Mouse (Mus musculus) erythroblast, embryonic 14.5 days (primary cell): ENCODE results near the gene Usp32. TPM values are rescaled to one million over a fixed set of nuclear protein-coding genes. Genes with fewer than 3 reads are reported as not detected.

Source experiments
- H3K27me3 ChIP-seq: 2 replicates; pipeline ENCODE4 v1.6.1; 2012; ENCODE audit warnings: inconsistent platforms; ENCODE audit not compliant: control insufficient read depth
- H3K36me3 ChIP-seq: 2 replicates; pipeline ENCODE4 v1.6.1; 2012; ENCODE audit warnings: mild to moderate bottlenecking, inconsistent platforms; ENCODE audit not compliant: control insufficient read depth
- H3K4me1 ChIP-seq: 2 replicates; pipeline ENCODE4 v1.6.1; 2012; ENCODE audit warnings: inconsistent platforms; ENCODE audit not compliant: control insufficient read depth
- H3K4me3 ChIP-seq: replicated peaks from 2 replicates; pipeline ENCODE3; 2012; ENCODE audit warnings: moderate library complexity, mild to moderate bottlenecking, inconsistent platforms
- H3K9me3 ChIP-seq: 2 replicates; pipeline ENCODE4 v1.6.1; 2012; ENCODE audit warnings: low read length, inconsistent platforms, mixed read lengths; ENCODE audit not compliant: control insufficient read depth
- GATA1 ChIP-seq: IDR thresholded peaks from 2 replicates; pipeline ENCODE4 v1.6.1; 2012; ENCODE audit warnings: low read length, inconsistent platforms, mixed read lengths
- TAL1 ChIP-seq: IDR thresholded peaks from 3 replicates; pipeline ENCODE4 v1.6.1; 2012; ENCODE audit warnings: low read length, inconsistent platforms, mixed read lengths
- polyA plus RNA-seq: library from polyadenylated mRNA; stranded (reverse); fragments of >175 nt; gene quantifications from 2 replicates; pipeline ENCODE4 v1.2.3, GENCODE M21; 2012

Usp32 gene
- polyA plus RNA-seq, 1 experiment = 5.8 TPM

DNA sequence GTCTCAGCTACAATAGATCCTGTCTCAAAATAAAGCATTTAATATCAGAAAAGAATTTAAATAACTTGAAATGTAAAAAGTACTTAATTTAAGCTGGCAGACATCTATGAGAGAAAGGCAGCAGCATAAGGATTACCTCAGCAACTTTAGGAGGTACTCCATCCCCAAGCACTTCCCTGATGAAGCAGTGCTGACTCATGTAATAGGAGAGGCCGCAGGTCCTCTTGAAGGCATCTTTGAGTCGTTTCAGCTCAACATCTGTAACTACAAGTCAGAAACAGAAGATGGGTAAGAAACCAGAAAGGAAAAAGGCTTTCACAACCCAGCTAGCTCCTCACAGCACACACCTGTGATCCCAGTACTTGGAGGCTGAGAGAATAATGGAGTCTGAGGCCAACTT, 36.2 kb downstream of the Usp32 start:
- no peak for TF ChIP-seq GATA1
- no peak for TF ChIP-seq TAL1
- peaks cover 80% of the 10 kb centered on the region for H3K36me3 ChIP-seq
- peak overlapping the region; percentile 45 for H3K4me3 ChIP-seq
- no peaks in the 10 kb centered on the region for H3K27me3 ChIP-seq
- peaks cover 85% of the 10 kb centered on the region for H3K4me1 ChIP-seq
- H3K9me3 ChIP-seq = no peaks in the 10 kb centered on the region

DNA sequence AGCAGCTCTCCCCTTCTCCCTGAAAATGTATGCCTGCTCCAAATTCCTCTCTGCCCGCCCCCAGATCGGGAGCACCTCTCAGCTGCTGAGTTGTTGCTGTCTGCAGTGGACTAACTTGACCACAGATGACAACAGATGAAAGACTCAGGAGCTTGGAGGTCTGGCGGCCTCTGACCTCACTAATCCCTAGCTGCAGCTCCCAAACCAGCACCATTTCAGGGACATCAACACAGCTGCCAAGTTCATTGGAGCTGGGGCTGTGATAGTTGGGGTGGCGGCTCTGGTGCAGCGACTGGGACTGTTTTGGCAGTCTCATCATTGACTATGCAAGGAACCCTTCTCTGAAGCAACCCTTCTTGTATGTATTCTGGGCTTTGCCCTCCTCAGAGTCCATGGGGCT, 44.8 kb downstream of the Usp32 start:
- no peak overlapping the region for H3K4me3 ChIP-seq
- peaks cover 95% of the 10 kb centered on the region for H3K36me3 ChIP-seq
- peaks cover 60% of the 10 kb centered on the region for H3K4me1 ChIP-seq
- no peak for TF ChIP-seq GATA1
- TF ChIP-seq TAL1 = no peak
- no peaks in the 10 kb centered on the region for H3K27me3 ChIP-seq
- no peaks in the 10 kb centered on the region for H3K9me3 ChIP-seq

DNA sequence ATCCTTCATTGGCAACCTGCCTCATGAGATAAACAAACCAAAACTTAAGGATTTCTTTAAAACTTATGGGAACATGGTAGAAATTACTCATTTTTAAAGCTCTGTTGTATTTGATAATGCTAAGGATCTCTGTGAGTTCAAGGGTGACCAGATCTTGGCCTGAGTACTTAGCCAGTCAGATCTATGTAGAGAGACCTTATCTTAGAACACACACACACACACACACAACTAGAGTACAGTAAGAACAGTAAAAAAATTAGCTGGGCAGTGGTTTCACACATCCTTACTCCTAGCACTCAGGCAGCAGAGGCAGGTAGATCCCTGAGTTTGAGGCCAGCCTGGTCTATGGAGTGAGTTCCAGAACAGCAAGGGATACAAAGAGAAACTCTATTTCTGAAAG, 53.7 kb downstream of the Usp32 start:
- H3K9me3 ChIP-seq = no peaks in the 10 kb centered on the region
- peaks cover 91% of the 10 kb centered on the region for H3K36me3 ChIP-seq
- TF ChIP-seq GATA1 = no peak
- H3K27me3 ChIP-seq = no peaks in the 10 kb centered on the region
- H3K4me3 ChIP-seq = no peak overlapping the region
- H3K4me1 ChIP-seq = peaks cover 43% of the 10 kb centered on the region

DNA sequence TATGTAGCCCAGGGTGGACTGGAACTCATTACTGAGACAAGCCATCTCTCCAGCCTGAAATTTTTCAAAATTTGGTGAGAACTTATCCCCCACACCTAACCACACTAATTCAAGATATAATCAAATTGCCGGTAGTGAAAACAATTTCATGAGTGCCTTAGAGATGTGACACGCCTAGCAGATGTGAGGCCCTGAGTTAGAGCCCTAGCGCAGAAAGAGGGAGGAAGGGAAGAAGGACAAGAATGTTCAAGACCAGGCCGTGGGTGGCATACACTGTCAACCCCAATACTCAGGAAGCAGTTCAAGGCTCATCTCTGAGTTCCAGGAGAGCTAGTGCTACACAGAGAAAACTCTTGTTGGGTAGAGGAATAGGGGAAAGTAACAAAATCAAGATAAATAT, 72.1 kb downstream of the Usp32 start:
- TF ChIP-seq TAL1 (no peak), GATA1 (no peak)
- Histone ChIP-seq H3K4me1 (peaks cover 14% of the 10 kb centered on the region), H3K4me3 (no peak overlapping the region), H3K27me3 (no peaks in the 10 kb centered on the region), H3K9me3 (peaks cover 6% of the 10 kb centered on the region), H3K36me3 (peaks cover 54% of the 10 kb centered on the region)

DNA sequence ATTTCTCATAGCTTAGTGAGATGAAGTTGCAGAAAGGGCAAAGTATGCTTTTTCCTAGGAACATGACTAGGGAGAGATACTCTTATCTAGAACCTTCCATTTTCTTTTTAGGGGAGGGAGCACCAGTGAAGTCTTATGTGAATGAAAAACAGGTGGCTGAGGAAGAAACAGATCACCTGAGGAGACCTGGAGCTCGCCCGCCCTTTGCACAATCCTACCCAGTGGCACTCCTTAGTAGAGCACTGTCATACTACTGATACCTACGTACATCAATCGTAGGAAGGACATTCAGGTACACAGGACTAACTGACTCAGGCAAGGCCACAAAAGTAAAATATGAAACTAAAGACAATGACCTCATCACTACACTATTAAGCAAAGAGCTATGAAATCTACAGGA, 81.4 kb downstream of the Usp32 start:
- no peak overlapping the region for H3K4me3 ChIP-seq
- H3K9me3 ChIP-seq = no peaks in the 10 kb centered on the region
- TF ChIP-seq TAL1 (no peak), GATA1 (no peak)
- H3K4me1 ChIP-seq = peaks cover 18% of the 10 kb centered on the region
- peaks cover 81% of the 10 kb centered on the region for H3K36me3 ChIP-seq
- no peaks in the 10 kb centered on the region for H3K27me3 ChIP-seq

DNA sequence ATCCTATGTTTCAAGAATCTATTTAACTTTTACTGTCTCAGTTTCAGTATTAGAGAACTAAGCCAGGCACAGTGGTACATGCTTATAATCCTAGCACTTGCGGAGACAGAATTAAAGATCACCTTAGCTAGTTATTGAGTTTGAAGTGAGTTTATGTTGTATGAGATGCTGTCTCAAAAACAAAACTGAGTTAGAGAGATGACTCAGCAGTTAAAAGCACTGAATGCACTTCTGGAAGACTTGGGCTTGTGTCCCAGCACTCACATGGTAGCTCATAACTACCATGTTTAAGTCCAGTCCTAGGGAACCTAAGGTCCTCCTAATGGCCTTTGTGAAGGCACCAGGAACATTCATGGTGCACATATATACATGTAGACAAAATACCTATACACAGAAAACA, 82.4 kb downstream of the Usp32 start:
- Histone ChIP-seq H3K36me3 (peaks cover 90% of the 10 kb centered on the region), H3K4me1 (peaks cover 18% of the 10 kb centered on the region), H3K27me3 (no peaks in the 10 kb centered on the region), H3K4me3 (no peak overlapping the region), H3K9me3 (no peaks in the 10 kb centered on the region)
- TF ChIP-seq GATA1 = no peak
- no peak for TF ChIP-seq TAL1

DNA sequence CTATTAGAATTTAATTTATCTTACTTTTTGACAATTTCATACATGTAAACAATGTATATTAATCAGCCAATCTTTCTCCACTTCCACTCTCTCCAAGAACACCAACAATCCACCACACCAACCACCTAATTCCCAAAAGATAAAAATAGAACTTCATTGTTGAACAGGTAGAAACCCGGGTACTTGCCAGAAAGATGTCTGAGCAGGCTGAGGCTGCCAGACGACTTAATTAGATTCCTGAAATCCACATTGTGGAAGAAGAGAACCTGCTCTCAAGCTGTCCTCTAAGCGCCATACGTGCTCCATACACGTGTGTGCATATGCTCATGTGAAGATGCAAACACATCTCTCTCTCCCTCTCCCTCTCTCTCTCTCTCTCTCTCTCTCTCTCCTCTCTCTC, 83.1 kb downstream of the Usp32 start:
- H3K4me3 ChIP-seq = no peak overlapping the region
- H3K27me3 ChIP-seq = no peaks in the 10 kb centered on the region
- peaks cover 89% of the 10 kb centered on the region for H3K36me3 ChIP-seq
- H3K9me3 ChIP-seq = no peaks in the 10 kb centered on the region
- TF ChIP-seq GATA1 = no peak
- TF ChIP-seq TAL1 = no peak
- peaks cover 18% of the 10 kb centered on the region for H3K4me1 ChIP-seq

DNA sequence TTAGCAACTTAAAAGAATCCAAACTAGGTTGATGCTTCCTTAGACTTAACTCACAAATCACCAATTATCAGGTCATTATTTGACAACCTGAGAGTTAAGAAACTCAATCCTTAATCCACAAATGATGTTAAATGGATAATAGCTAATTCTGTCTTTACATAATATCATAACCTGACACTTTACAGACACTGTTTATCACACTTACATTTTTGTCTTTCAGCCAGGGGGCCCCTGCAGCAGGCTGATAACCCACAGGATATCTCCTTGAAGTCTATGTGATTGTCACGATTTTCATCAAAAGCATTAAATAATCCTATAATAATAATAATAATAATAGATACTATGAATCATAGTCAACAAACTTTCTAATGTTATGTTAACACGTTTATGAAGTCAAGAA, 84.4 kb downstream of the Usp32 start:
- peaks cover 93% of the 10 kb centered on the region for H3K36me3 ChIP-seq
- TF ChIP-seq TAL1 (no peak), GATA1 (no peak)
- H3K4me3 ChIP-seq = no peak overlapping the region
- H3K4me1 ChIP-seq = peaks cover 18% of the 10 kb centered on the region
- H3K9me3 ChIP-seq = no peaks in the 10 kb centered on the region
- H3K27me3 ChIP-seq = no peaks in the 10 kb centered on the region

DNA sequence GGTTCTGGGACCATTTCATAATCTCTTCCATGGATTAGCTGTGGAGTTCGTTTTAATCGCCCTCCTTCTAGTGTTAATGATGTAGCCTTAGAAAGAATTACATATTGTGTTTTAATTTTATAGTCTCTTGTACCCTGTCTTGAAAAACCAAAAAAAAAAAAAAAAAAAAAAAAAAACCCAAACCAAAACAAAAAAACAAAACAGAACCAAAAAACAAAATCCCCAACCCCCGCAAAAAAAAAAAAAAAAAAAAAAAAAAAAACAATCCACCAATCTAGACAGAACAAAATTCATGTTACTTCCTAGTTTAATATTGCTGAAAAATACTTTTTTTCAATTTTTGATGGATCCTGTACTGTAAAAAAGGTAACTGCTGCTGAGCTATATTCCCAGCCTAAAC, 100.7 kb downstream of the Usp32 start:
- no peaks in the 10 kb centered on the region for H3K4me1 ChIP-seq
- no peaks in the 10 kb centered on the region for H3K9me3 ChIP-seq
- no peak overlapping the region for H3K4me3 ChIP-seq
- no peak for TF ChIP-seq GATA1
- TF ChIP-seq TAL1 = no peak
- peaks cover 96% of the 10 kb centered on the region for H3K36me3 ChIP-seq
- no peaks in the 10 kb centered on the region for H3K27me3 ChIP-seq

DNA sequence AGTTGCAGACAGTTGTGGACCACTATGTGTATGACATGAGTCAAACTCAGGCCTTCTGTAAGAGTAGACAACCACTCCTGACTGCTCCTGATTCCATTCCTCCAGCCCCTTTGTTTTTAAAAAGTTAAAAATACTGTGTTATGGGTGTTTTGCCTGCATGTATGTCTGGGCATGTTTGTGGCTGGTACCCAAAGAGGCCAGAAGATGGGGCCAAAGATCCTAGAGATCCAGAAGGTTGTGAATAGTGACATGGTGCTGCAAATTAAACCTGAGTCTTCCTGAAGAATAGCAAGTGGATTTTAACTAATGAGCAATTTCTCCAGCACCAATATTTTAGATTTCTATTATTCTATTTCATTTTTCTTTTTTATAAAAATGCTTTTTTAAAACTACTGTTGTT, 126.8 kb downstream of the Usp32 start:
- Histone ChIP-seq H3K4me3 (no peak overlapping the region), H3K9me3 (no peaks in the 10 kb centered on the region), H3K4me1 (no peaks in the 10 kb centered on the region), H3K36me3 (peaks cover 99% of the 10 kb centered on the region), H3K27me3 (no peaks in the 10 kb centered on the region)
- TF ChIP-seq GATA1 = no peak
- no peak for TF ChIP-seq TAL1
